Mouse (Mus musculus) regulatory T cell (primary cell): ENCODE measurements around the gene Hs3st3a1.

Experiments used
- in situ Hi-C: fragments of 300-600 bp; cut with MboI, MseI; formaldehyde crosslinking; loops from one replicate; pipeline ENCODE4 v1.15.1; 2025; ENCODE audit warnings: high pct_unique_total_duplicates

Hs3st3a1 gene

GRCm38 (mm10) chr11:64489587-64490433 lies 54.7 kb downstream of the Hs3st3a1 start:
- in situ Hi-C loops: no loop called here

- in situ Hi-C loops: no loop called here
Measured at GRCm38 (mm10) chr11:64494448-64494847, 59.3 kb downstream of the Hs3st3a1 start.

GRCm38 (mm10) chr11:64495935-64496334 lies 60.8 kb downstream of the Hs3st3a1 start:
- in situ Hi-C loops: no loop called here

GRCm38 (mm10) chr11:64496677-64497076 lies 61.5 kb downstream of the Hs3st3a1 start:
- in situ Hi-C loops: no loop called here

- in situ Hi-C loops: no loop called here
Measured at GRCm38 (mm10) chr11:64500536-64501112, 65.5 kb downstream of the Hs3st3a1 start.

- in situ Hi-C loops: no loop called here
Measured at GRCm38 (mm10) chr11:64503040-64503439, 67.9 kb downstream of the Hs3st3a1 start.

GRCm38 (mm10) chr11:64505924-64506323 lies 70.8 kb downstream of the Hs3st3a1 start:
- in situ Hi-C loops: no loop called here

GRCm38 (mm10) chr11:64507024-64507423 lies 71.9 kb downstream of the Hs3st3a1 start:
- in situ Hi-C loops: no loop called here

- in situ Hi-C loops: no loop called here
Measured at GRCm38 (mm10) chr11:64509106-64509505, 74.0 kb downstream of the Hs3st3a1 start.

- in situ Hi-C loops: no loop called here
Measured at GRCm38 (mm10) chr11:64512301-64512700, 77.2 kb downstream of the Hs3st3a1 start.

- in situ Hi-C loops: no loop called here
Measured at GRCm38 (mm10) chr11:64513419-64513818, 78.3 kb downstream of the Hs3st3a1 start.

GRCm38 (mm10) chr11:64516712-64517589 lies 81.8 kb downstream of the Hs3st3a1 start:
- in situ Hi-C loops: no loop called here

GRCm38 (mm10) chr11:64518146-64518841 lies 83.2 kb downstream of the Hs3st3a1 start:
- in situ Hi-C loops: no loop called here

GRCm38 (mm10) chr11:64523993-64524570 lies 89.0 kb downstream of the Hs3st3a1 start:
- in situ Hi-C loops: loop anchor here (5.0 kb wide), 1 partner anchor 637 kb away; no protein-coding TSS in a partner anchor

GRCm38 (mm10) chr11:64537230-64537629 lies 102.1 kb downstream of the Hs3st3a1 start:
- in situ Hi-C loops: no loop called here

- in situ Hi-C loops: no loop called here
Measured at GRCm38 (mm10) chr11:64541866-64542265, 106.7 kb downstream of the Hs3st3a1 start.

- in situ Hi-C loops: no loop called here
Measured at GRCm38 (mm10) chr11:64542335-64542734, 107.2 kb downstream of the Hs3st3a1 start.

GRCm38 (mm10) chr11:64543181-64543641 lies 108.1 kb downstream of the Hs3st3a1 start:
- in situ Hi-C loops: no loop called here

GRCm38 (mm10) chr11:64544236-64544635 lies 109.1 kb downstream of the Hs3st3a1 start:
- in situ Hi-C loops: no loop called here

- in situ Hi-C loops: no loop called here
Measured at GRCm38 (mm10) chr11:64549380-64549779, 114.2 kb downstream of the Hs3st3a1 start.

GRCm38 (mm10) chr11:64549955-64550354 lies 114.8 kb downstream of the Hs3st3a1 start:
- in situ Hi-C loops: no loop called here
